Mouse (Mus musculus) urinary bladder, postnatal 0 days (tissue): ENCODE measurements around the gene Psmc3ip. TPM values are rescaled to one million over a fixed set of nuclear protein-coding genes. Genes with fewer than 3 reads are reported as not detected.

Experiments used
- microRNA-seq: library from miRNA; unstranded; fragments of <30 nt; microRNA quantifications from one replicate; pipeline ENCODE4, GENCODE M21; 2016
- polyA plus RNA-seq: library from polyadenylated mRNA; unstranded; fragments of >200 nt; fragmentation: Nextera tagmentation; extraction: Ambion mirVana; gene quantifications from 2 replicates; pipeline ENCODE4 v1.2.1, GENCODE M21; 2015

Gene Psmc3ip
- polyA plus RNA-seq = 9.1 and 9.5 TPM in 2 replicates

GRCm38 (mm10) chr11:101095314-101096024, at the start of gene Psmc3ip:
Gene Psmc3ip, minus strand, starts transcription at chr11:101095436.

GRCm38 (mm10) chr11:101119761-101120544, 24.7 kb upstream of the Psmc3ip start, which contains the start of the genes Retreg3 and Tubg1:
Gene Retreg3, minus strand, starts transcription at chr11:101119893.
Gene Tubg1, plus strand, starts transcription at chr11:101119938.

DNA sequence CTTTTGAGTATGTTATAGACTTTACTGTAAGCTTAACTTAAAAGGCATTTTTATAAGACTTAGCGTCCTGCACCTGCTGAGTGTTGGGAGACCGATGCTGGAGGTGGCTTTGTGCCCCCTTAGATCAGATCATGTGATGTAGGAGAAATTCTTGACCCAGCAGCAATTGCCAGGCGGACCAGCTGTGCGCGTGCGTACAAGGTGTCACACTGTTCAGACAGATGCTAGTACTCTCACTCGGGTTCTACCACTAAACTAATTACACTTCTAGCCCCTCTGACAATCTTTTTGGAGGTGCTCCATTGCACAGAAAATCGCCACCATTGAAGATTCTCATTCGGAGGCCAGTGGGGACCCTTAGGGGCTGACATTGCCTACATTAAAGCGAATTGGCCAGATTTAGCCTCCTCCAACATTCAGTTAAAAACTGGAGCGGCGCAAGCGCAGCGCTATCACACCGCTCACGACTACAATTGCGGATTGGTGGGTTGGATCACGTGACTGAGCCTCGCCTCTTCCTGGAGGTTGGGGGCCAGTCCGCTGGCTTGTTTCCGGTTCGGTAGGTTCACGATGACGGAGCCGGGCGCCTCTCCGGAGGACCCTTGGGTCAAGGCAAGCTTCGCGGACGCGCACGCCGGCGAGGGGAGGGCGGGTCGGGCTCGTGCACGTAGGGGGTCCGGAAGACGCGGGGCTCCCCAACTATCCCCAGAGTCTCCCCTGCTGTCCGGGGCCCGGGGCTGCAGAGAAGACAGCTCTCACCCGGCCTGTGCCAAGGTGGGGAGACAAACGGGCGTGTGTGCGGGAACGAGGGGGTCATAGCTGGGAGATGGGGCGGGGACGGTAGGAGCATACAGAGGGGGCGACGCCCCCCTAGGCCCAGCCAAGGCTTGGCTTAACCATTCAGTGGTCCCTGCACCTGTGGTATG, 8.2 kb downstream of the Psmc3ip start, which contains the start of gene Mlx:
Gene Mlx (plus strand): TSS at position 522 of the 926 bp plus-strand sequence.

GRCm38 (mm10) chr11:101082208-101083082, 12.8 kb downstream of the Psmc3ip start, which contains the start of gene Coasy:
Gene Coasy, plus strand, starts transcription at chr11:101082565.

GRCm38 (mm10) chr11:101078121-101078520, 17.1 kb downstream of the Psmc3ip start, which contains the start of gene Hsd17b1:
Gene Hsd17b1, plus strand, starts transcription at chr11:101078411.

DNA sequence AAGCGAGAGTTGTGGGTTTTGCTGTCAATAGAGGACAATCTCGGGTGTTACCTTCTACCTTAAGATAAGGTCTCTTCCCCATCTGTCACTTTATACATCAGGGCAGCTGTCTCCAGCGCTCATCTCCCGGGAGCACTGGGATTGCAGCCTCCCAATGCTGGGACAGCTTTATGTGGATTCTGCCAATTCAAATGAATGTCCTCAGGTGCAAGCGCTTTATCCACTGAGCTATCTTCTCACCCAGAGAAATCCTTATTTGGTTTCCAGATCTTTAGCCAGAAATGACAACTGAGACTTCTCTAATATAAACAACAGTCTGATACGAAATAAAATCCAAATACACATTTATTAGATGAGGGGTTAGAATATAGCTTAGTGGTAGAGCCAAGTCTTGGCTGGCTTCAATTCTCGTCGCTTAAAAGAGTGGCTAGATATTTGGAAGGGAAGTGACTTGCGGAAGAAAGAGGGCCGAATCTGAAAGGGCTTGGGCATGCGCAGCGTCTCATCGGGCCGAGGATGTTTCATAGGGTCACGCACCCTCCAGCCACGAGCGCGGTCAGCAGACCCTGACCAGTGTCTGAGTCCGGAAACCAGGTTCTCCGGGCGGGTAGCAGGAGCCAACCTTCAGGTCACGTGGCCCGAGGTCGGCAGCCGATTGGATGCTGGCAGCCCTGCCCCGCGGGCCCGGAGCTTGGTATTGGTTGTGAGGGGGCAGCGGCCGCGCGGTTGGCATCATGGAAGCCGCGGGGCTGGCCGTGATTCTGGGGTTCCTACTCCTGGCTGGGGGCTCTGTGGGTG, 25.6 kb downstream of the Psmc3ip start, which contains the start of gene Naglu:
Gene Naglu (plus strand): TSS at position 622 of the 798 bp plus-strand sequence.

Small RNAs within 50 kb of the gene (microRNA-seq; reads per million reads assigned to microRNA genes)
- not detected for gene Gm27626

Other genes starting within 250 kb of the Psmc3ip start
- gene Stat5b, start 244.7 kb downstream of the Psmc3ip start, polyA plus RNA-seq = 12.8 and 15.7 TPM in 2 replicates
- gene Stat5a, start 236.1 kb downstream of the Psmc3ip start, polyA plus RNA-seq = 3.7 and 4.5 TPM in 2 replicates
- gene Stat3, start 155.9 kb downstream of the Psmc3ip start, polyA plus RNA-seq = 90.7 and 115 TPM in 2 replicates
- gene Cavin1, start 124.5 kb downstream of the Psmc3ip start, polyA plus RNA-seq = 779 and 981 TPM in 2 replicates
- 51.3 and 56.7 TPM in 2 replicates for gene Atp6v0a1, start 86.0 kb downstream of the Psmc3ip start, polyA plus RNA-seq
- gene Naglu, start 25.4 kb downstream of the Psmc3ip start, polyA plus RNA-seq = 16.3 and 19.0 TPM in 2 replicates
- 0.16 TPM in 1 of 2 replicates, not detected in the other for gene Hsd17b1, start 17.0 kb downstream of the Psmc3ip start, polyA plus RNA-seq
- gene Coasy, start 12.9 kb downstream of the Psmc3ip start, polyA plus RNA-seq = 18.1 and 18.4 TPM in 2 replicates
- gene Mlx, start 8.2 kb downstream of the Psmc3ip start, polyA plus RNA-seq = 21.3 and 26.0 TPM in 2 replicates
- 16.2 TPM in 2 replicates for gene Retreg3, start 24.5 kb upstream of the Psmc3ip start, polyA plus RNA-seq
- gene Tubg1, start 24.5 kb upstream of the Psmc3ip start, polyA plus RNA-seq = 29.7 and 31.9 TPM in 2 replicates
- gene Tubg2, start 60.5 kb upstream of the Psmc3ip start, polyA plus RNA-seq = 3.0 and 3.1 TPM in 2 replicates
- 1.3 TPM in 2 replicates for gene Cntnap1, start 75.1 kb upstream of the Psmc3ip start, polyA plus RNA-seq
- gene Plekhh3, start 75.9 kb upstream of the Psmc3ip start, polyA plus RNA-seq = 14.0 and 14.4 TPM in 2 replicates
- gene Ccr10, start 80.0 kb upstream of the Psmc3ip start, polyA plus RNA-seq = 0.14 and 0.24 TPM in 2 replicates
- gene Ezh1, start 131.0 kb upstream of the Psmc3ip start, polyA plus RNA-seq = 10.8 and 11.8 TPM in 2 replicates
- 49.3 and 59.1 TPM in 2 replicates for gene Ramp2, start 150.6 kb upstream of the Psmc3ip start, polyA plus RNA-seq
- gene Vps25, start 158.3 kb upstream of the Psmc3ip start, polyA plus RNA-seq = 102 and 109 TPM in 2 replicates
- gene Wnk4, start 165.1 kb upstream of the Psmc3ip start, polyA plus RNA-seq = 1.3 and 2.3 TPM in 2 replicates
- 0.35 and 0.41 TPM in 2 replicates for gene Cntd1, start 183.6 kb upstream of the Psmc3ip start, polyA plus RNA-seq
- 170 and 173 TPM in 2 replicates for gene Coa3, start 183.7 kb upstream of the Psmc3ip start, polyA plus RNA-seq
- gene Becn1, start 206.8 kb upstream of the Psmc3ip start, polyA plus RNA-seq = 107 and 110 TPM in 2 replicates
- 61.2 and 66.0 TPM in 2 replicates for gene Psme3, start 220.8 kb upstream of the Psmc3ip start, polyA plus RNA-seq
- 0.31 and 0.41 TPM in 2 replicates for gene Aoc2, start 229.6 kb upstream of the Psmc3ip start, polyA plus RNA-seq
- 16.2 and 16.9 TPM in 2 replicates for gene Aoc3, start 235.2 kb upstream of the Psmc3ip start, polyA plus RNA-seq